Comparison of ENCODE assay signal across 16 mouse cellular contexts in the genomic region with DNA sequence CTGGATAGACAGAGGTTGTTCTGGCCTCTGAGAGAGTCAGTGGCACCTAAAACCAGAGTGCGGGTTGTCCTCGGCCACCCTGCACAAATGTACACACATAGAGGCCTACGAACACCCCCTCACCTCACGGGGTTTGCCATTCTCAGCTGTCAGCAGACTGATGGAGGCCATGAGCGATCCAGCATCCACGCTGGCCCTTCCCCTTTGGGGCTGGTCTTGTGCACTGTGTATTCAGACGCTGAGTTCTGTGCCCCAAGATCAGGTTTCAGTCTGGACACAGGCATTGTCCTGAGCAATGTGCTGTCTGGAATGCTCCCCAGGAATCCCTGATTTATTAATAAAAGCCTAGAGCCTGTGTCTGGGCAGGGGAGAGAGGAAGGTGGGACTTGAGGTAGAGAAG. TPM values are rescaled to one million over a fixed set of nuclear protein-coding genes. Genes with fewer than 3 reads are reported as not detected.
DNase-seq lines count a peak whose midpoint lies in the region; ATAC-seq and TF ChIP-seq lines count a peak whose summit lies in the region.
"Had no signal": no experiment of that assay in that cellular context is flagged by ENCODE, and none has a peak within 500 bp of the region (broad histone marks: within the 10 kb centered on the region; RNA-seq: fewer than 3 reads in every experiment).

No protein-coding gene starts in this region.

- no peak for TF ChIP-seq POLR2A in lung, adult 2 months (IDR thresholded peaks at IDR 0.05; ENCODE audit: borderline replicate concordance, extremely low read depth, low read depth, low read length)

- TF ChIP-seq CTCF in intestine, postnatal 0 days (IDR thresholded peaks at IDR 0.05; ENCODE audit: low read depth) = no peak
- no peak for TF ChIP-seq CTCF in lung, adult 2 months (IDR thresholded peaks at IDR 0.05; ENCODE audit: insufficient read depth, low read length)

- no peak overlapping the region for H3K4me3 ChIP-seq in heart, embryonic 16.5 days (ENCODE audit: low read length)
- no peak overlapping the region for H3K4me3 ChIP-seq in intestine, postnatal 0 days (ENCODE audit: low read depth, low read length)
- no peak overlapping the region for H3K4me3 ChIP-seq in liver, embryonic 15.5 days (replicated peaks)
- H3K4me3 ChIP-seq in lung, adult 2 months (replicated peaks; ENCODE audit: extremely low read depth, low read depth, low read length) = no peak overlapping the region
- H3K4me3 ChIP-seq: lung, embryonic 15.5 days had no signal

- no peak for DNase-seq in heart, adult 11 months
- DNase-seq in NIH3T3 (ENCODE audit: low read depth) = peak; percentile 16
- DNase-seq in left cerebral cortex, postnatal 10 days (ENCODE audit: extremely low spot score in 1 of 2, low spot score in 2 of 2) = no peak
- DNase-seq in lung, adult 2 months = no peak
- DNase-seq: B cell, adult 2 months; cerebellum, adult 11-12 months; kidney, adult 11 months had no signal

- H3K27ac ChIP-seq in heart, embryonic 16.5 days (ENCODE audit: low read length) = no peak overlapping the region
- H3K27ac ChIP-seq in intestine, postnatal 0 days (ENCODE audit: low read depth, low read length) = peak overlapping the region; percentile 82
- H3K27ac ChIP-seq in liver, embryonic 15.5 days (replicated peaks) = peak overlapping the region; percentile 66
- H3K27ac ChIP-seq: lung, embryonic 15.5 days had no signal

- H3K4me2 ChIP-seq in heart, embryonic 16.5 days (ENCODE audit: low read depth, low read length) = no peak overlapping the region
- no peak overlapping the region for H3K4me2 ChIP-seq in intestine, postnatal 0 days (replicated peaks; ENCODE audit: low read depth)
- H3K4me2 ChIP-seq in liver, embryonic 15.5 days = no peak overlapping the region
- H3K4me2 ChIP-seq: lung, embryonic 15.5 days had no signal

- no peaks in the 10 kb centered on the region for H3K4me1 ChIP-seq in heart, embryonic 16.5 days (ENCODE audit: control insufficient read depth, insufficient read depth, low read length)
- H3K4me1 ChIP-seq in intestine, postnatal 0 days (replicated peaks; ENCODE audit: control insufficient read depth, insufficient read depth, low read length) = 0 out of 2 replicates have a peak, but pooled peaks cover 14% of the 10 kb centered on the region
- H3K4me1 ChIP-seq in liver, embryonic 15.5 days (replicated peaks) = peaks cover 8% of the 10 kb centered on the region; the same call in 1 of the 2 replicates
- no peaks in the 10 kb centered on the region for H3K4me1 ChIP-seq in lung, adult 2 months (ENCODE audit: control insufficient read depth, insufficient read depth, low read length)

- no peak overlapping the region for H3K9ac ChIP-seq in heart, embryonic 16.5 days (ENCODE audit: low read length)
- H3K9ac ChIP-seq in intestine, postnatal 0 days (ENCODE audit: low read depth, low read length) = no peak overlapping the region
- no peak overlapping the region for H3K9ac ChIP-seq in liver, embryonic 15.5 days
- H3K9ac ChIP-seq: lung, embryonic 15.5 days had no signal

- no peaks in the 10 kb centered on the region for H3K9me3 ChIP-seq in heart, embryonic 16.5 days (replicated peaks; ENCODE audit: control insufficient read depth, low read length)
- no peaks in the 10 kb centered on the region for H3K9me3 ChIP-seq in intestine, postnatal 0 days (ENCODE audit: control insufficient read depth)
- H3K9me3 ChIP-seq in liver, embryonic 15.5 days (replicated peaks) = no peaks in the 10 kb centered on the region
- H3K9me3 ChIP-seq: lung, embryonic 15.5 days had no signal

- no peaks in the 10 kb centered on the region for H3K27me3 ChIP-seq in heart, embryonic 16.5 days (ENCODE audit: control insufficient read depth, insufficient read depth, low read length)
- H3K27me3 ChIP-seq in intestine, postnatal 0 days (replicated peaks; ENCODE audit: control insufficient read depth, insufficient read depth, low read length) = no peaks in the 10 kb centered on the region
- H3K27me3 ChIP-seq in liver, embryonic 15.5 days = no peaks in the 10 kb centered on the region
- H3K27me3 ChIP-seq: lung, embryonic 15.5 days had no signal

- 0 out of 2 replicates have a peak, but pooled peaks have one; percentile 24 for ATAC-seq in heart, embryonic 16.5 days (replicated peaks; ENCODE audit: extremely low read depth, insufficient read depth, low FRiP score)
- no peak for ATAC-seq in intestine, postnatal 0 days
- ATAC-seq in liver, embryonic 15.5 days (ENCODE audit: insufficient read depth) = no peak
- no peak for ATAC-seq in erythroid progenitor cell, adult 5-6 weeks (replicated peaks; ENCODE audit: low FRiP score, poor library complexity, severe bottlenecking)
- ATAC-seq: activated CD4-positive, CD25-positive, alpha-beta regulatory T cell, adult 4 months had no signal

- H3K36me3 ChIP-seq in heart, embryonic 16.5 days (ENCODE audit: control insufficient read depth, insufficient read depth) = no peaks in the 10 kb centered on the region
- no peaks in the 10 kb centered on the region for H3K36me3 ChIP-seq in intestine, postnatal 0 days (ENCODE audit: control insufficient read depth, insufficient read depth)
- H3K36me3 ChIP-seq in liver, embryonic 15.5 days (replicated peaks) = no peaks in the 10 kb centered on the region
- H3K36me3 ChIP-seq: lung, embryonic 15.5 days had no signal

- intact Hi-C loops in left cerebral cortex, postnatal 10 days (cut with DNase I) = no loop called here

- 36% methylated on average over 7 of the region's 7 CpGs for WGBS in heart, embryonic 16.5 days
- WGBS in intestine, postnatal 0 days = 47% methylated on average over 7 of the region's 7 CpGs
- WGBS in liver, embryonic 15.5 days (ENCODE audit: insufficient replicate concordance) = 46% methylated on average over 7 of the region's 7 CpGs
- WGBS in lung, adult 2 months = 73% methylated on average over 7 of the region's 7 CpGs

RNA-seq across cellular contexts. Expression of gene Gm826, which starts 14.8 kb away (rescaled TPM):
- polyA plus RNA-seq in heart, embryonic 16.5 days (2015; fragmentation: Nextera tagmentation; extraction: Ambion mirVana) = 12.0 and 12.7 TPM in 2 replicates
- polyA plus RNA-seq in intestine, postnatal 0 days (2015; fragmentation: Nextera tagmentation; extraction: Ambion mirVana) = 6.2 and 8.2 TPM in 2 replicates
- polyA plus RNA-seq in liver, embryonic 15.5 days (2015; fragmentation: Nextera tagmentation; extraction: Ambion mirVana) = 4.8 and 5.4 TPM in 2 replicates
- not detected in 2 replicates for total RNA-seq in erythroid progenitor cell, adult 5-6 weeks (2015; ENCODE audit: low replicate concordance)
- total RNA-seq in erythroid progenitor cell, adult 5-6 weeks (2017; ENCODE audit: low replicate concordance) = not detected in 2 replicates
- total RNA-seq in left cerebral cortex, postnatal 10 days (2021) = not detected
- 0.58 TPM in 1 of 2 replicates, not detected in the other for polyA plus RNA-seq in lung, adult 2 months (2012; rRNA removed)
- total RNA-seq: hematopoietic stem cell, adult 5-6 weeks; megakaryocyte progenitor cell, adult 5-6 weeks; MEL had no signal
- polyA plus RNA-seq: activated CD4-positive, CD25-positive, alpha-beta regulatory T cell, adult 4 months had no signal

RNA-seq across cellular contexts. Expression of gene Mafb, which starts 18.1 kb away (rescaled TPM):
- 5.8 and 8.2 TPM in 2 replicates for polyA plus RNA-seq in heart, embryonic 16.5 days (2015; fragmentation: Nextera tagmentation; extraction: Ambion mirVana)
- 98.5 and 114 TPM in 2 replicates for polyA plus RNA-seq in intestine, postnatal 0 days (2015; fragmentation: Nextera tagmentation; extraction: Ambion mirVana)
- polyA plus RNA-seq in liver, embryonic 15.5 days (2015; fragmentation: Nextera tagmentation; extraction: Ambion mirVana) = 4.2 and 6.1 TPM in 2 replicates
- total RNA-seq in erythroid progenitor cell, adult 5-6 weeks (2015; ENCODE audit: low replicate concordance) = 7.6 and 13.4 TPM in 2 replicates
- 0.30 and 2.3 TPM in 2 replicates for total RNA-seq in erythroid progenitor cell, adult 5-6 weeks (2017; ENCODE audit: low replicate concordance)
- 10 to 100 TPM; 19.9 to 21.6 TPM for total RNA-seq in left cerebral cortex, postnatal 10 days (2021)
- polyA plus RNA-seq in lung, adult 2 months (2012; rRNA removed) = 5.3 and 5.4 TPM in 2 replicates
- total RNA-seq: MEL had no signal
- polyA plus RNA-seq: activated CD4-positive, CD25-positive, alpha-beta regulatory T cell, adult 4 months had no signal

Comparison
In these comparisons a context has a peak if more than half of its experiments do, and no peak if none do; other contexts are left out.
1. RNA of gene Mafb, which starts 18.1 kb away (polyA plus RNA-seq): 98.5 to 114 TPM in intestine, postnatal 0 days; 5.8 to 8.2 TPM in heart, embryonic 16.5 days, 5.3 to 5.4 TPM in lung, adult 2 months and 4.2 to 6.1 TPM in liver, embryonic 15.5 days; every median in the first group is over 10 times any median in the second.